Mouse (Mus musculus) midbrain, embryonic 15.5 days (tissue): ENCODE data around the gene Ahdc1. TPM values are rescaled to one million over a fixed set of nuclear protein-coding genes. Genes with fewer than 3 reads are reported as not detected.

Experiments
- ATAC-seq: fragments of 200-750 bp; cut with Nextera tagmentation; replicated peaks from 2 replicates; pipeline ENCODE4 v1.8.0; 2017; ENCODE audit warnings: moderate TSS enrichment
- H3K27ac ChIP-seq: fragments of 300-500 bp; sonication (generic); 2 replicates; pipeline ENCODE4 v1.5.1; 2015; ENCODE audit warnings: mild to moderate bottlenecking, inconsistent platforms
- H3K27me3 ChIP-seq: fragments of 300-500 bp; sonication (generic); replicated peaks from 2 replicates; pipeline ENCODE4 v1.6.1; 2015; ENCODE audit warnings: inconsistent platforms
- H3K36me3 ChIP-seq: fragments of 300-500 bp; sonication (generic); replicated peaks from 2 replicates; pipeline ENCODE4 v1.6.1; 2015; ENCODE audit warnings: inconsistent platforms
- H3K4me1 ChIP-seq: fragments of 300-500 bp; sonication (generic); 2 replicates; pipeline ENCODE4 v1.6.1; 2015; ENCODE audit warnings: inconsistent platforms
- H3K4me2 ChIP-seq: fragments of 300-500 bp; sonication (generic); 2 replicates; pipeline ENCODE4 v1.6.1; 2015; ENCODE audit warnings: inconsistent platforms, mild to moderate bottlenecking, moderate library complexity
- H3K4me3 ChIP-seq: fragments of 300-500 bp; sonication (generic); 2 replicates; pipeline ENCODE4 v1.5.1; 2015; ENCODE audit warnings: mild to moderate bottlenecking, inconsistent platforms
- H3K9ac ChIP-seq: fragments of 300-500 bp; sonication (generic); 2 replicates; pipeline ENCODE4 v1.6.1; 2015; ENCODE audit warnings: mild to moderate bottlenecking, inconsistent platforms
- H3K9me3 ChIP-seq: fragments of 300-500 bp; sonication (generic); 2 replicates; pipeline ENCODE4 v1.6.1; 2016; ENCODE audit warnings: inconsistent platforms
- WGBS: fragments of 180-500 bp; shearing (Covaris S2); methylation state at CpG from one replicate; pipeline ENCODE4 v1.1.7; 2015; ENCODE audit warnings: mixed read lengths; 5-methylcytosine and 5-hydroxymethylcytosine counted together
- polyA plus RNA-seq: library from polyadenylated mRNA; unstranded; fragments of >200 nt; fragmentation: Nextera tagmentation; extraction: Ambion mirVana; gene quantifications from 2 replicates; pipeline ENCODE4 v1.2.1, GENCODE M21; 2015

Ahdc1 gene
- polyA plus RNA-seq, 1 experiment from 2014 or later: 14.4 TPM

- Histone ChIP-seq H3K36me3 (no peaks in the 10 kb centered on the region), H3K4me2 (peak overlapping the region; percentile 92), H3K4me1 (peaks cover 60% of the 10 kb centered on the region), H3K27me3 (no peaks in the 10 kb centered on the region), H3K4me3 (peak overlapping the region; percentile 46; the same call in 1 of the 2 replicates), H3K9me3 (no peaks in the 10 kb centered on the region), H3K9ac (no peak overlapping the region), H3K27ac (no peak overlapping the region)
- ATAC-seq: no peak
- 30% methylated on average over 6 of the region's 6 CpGs for WGBS
Observed at GRCm38 (mm10) chr4:133037798-133038197, 26.7 kb downstream of the Ahdc1 start.

GRCm38 (mm10) chr4:133038521-133039115 lies 27.6 kb downstream of the Ahdc1 start:
- Histone ChIP-seq H3K4me3 (peak overlapping the region; percentile 46), H3K9ac (peak overlapping the region; percentile 48), H3K36me3 (no peaks in the 10 kb centered on the region), H3K4me2 (peak overlapping the region; percentile 92), H3K4me1 (peaks cover 68% of the 10 kb centered on the region), H3K27me3 (no peaks in the 10 kb centered on the region), H3K9me3 (no peaks in the 10 kb centered on the region), H3K27ac (peak overlapping the region; percentile 60)
- under 1% methylated on average over 69 of the region's 76 CpGs for whole genome bisulfite sequencing
- peak; percentile 21; the same call in 1 of the 2 replicates for ATAC-seq

GRCm38 (mm10) chr4:133039116-133039819 lies 28.2 kb downstream of the Ahdc1 start:
- Histone ChIP-seq H3K4me1 (peaks cover 75% of the 10 kb centered on the region), H3K4me2 (peak overlapping the region; percentile 92), H3K9me3 (no peaks in the 10 kb centered on the region), H3K4me3 (peak overlapping the region; percentile 46), H3K9ac (peak overlapping the region; percentile 48), H3K27ac (peak overlapping the region; percentile 60), H3K27me3 (no peaks in the 10 kb centered on the region), H3K36me3 (no peaks in the 10 kb centered on the region)
- no peak for ATAC-seq
- WGBS: under 1% methylated on average over 77 of the region's 77 CpGs

GRCm38 (mm10) chr4:133039832-133040231 lies 28.8 kb downstream of the Ahdc1 start:
- no peak for ATAC-seq
- Histone ChIP-seq H3K4me2 (peak overlapping the region; percentile 92), H3K27me3 (no peaks in the 10 kb centered on the region), H3K9me3 (no peaks in the 10 kb centered on the region), H3K9ac (no peak overlapping the region), H3K4me1 (peaks cover 80% of the 10 kb centered on the region), H3K27ac (no peak overlapping the region), H3K36me3 (no peaks in the 10 kb centered on the region), H3K4me3 (peak overlapping the region; percentile 46; the same call in 1 of the 2 replicates)
- WGBS: 11% methylated on average over 18 of the region's 18 CpGs

GRCm38 (mm10) chr4:133040241-133040904 lies 29.3 kb downstream of the Ahdc1 start:
- Histone ChIP-seq H3K27ac (no peak overlapping the region), H3K4me1 (peaks cover 86% of the 10 kb centered on the region), H3K27me3 (no peaks in the 10 kb centered on the region), H3K9ac (no peak overlapping the region), H3K9me3 (no peaks in the 10 kb centered on the region), H3K4me2 (peak overlapping the region; percentile 92), H3K4me3 (no peak overlapping the region), H3K36me3 (no peaks in the 10 kb centered on the region)
- 43% methylated on average over 14 of the region's 14 CpGs for WGBS
- ATAC-seq: no peak

GRCm38 (mm10) chr4:133042244-133042643 lies 31.2 kb downstream of the Ahdc1 start:
- WGBS: 24% methylated on average over 4 of the region's 4 CpGs
- Histone ChIP-seq H3K36me3 (no peaks in the 10 kb centered on the region), H3K27me3 (no peaks in the 10 kb centered on the region), H3K9me3 (no peaks in the 10 kb centered on the region), H3K4me1 (peaks cover 97% of the 10 kb centered on the region), H3K4me3 (no peak overlapping the region), H3K9ac (no peak overlapping the region), H3K27ac (peak overlapping the region; percentile 88), H3K4me2 (peak overlapping the region; percentile 50)
- 0 out of 2 replicates have a peak, but pooled peaks have one; percentile 10 for ATAC-seq

- peak; percentile 76 for ATAC-seq
- Histone ChIP-seq H3K9ac (peak overlapping the region; percentile 28; the same call in 1 of the 2 replicates), H3K27me3 (no peaks in the 10 kb centered on the region), H3K27ac (peak overlapping the region; percentile 88), H3K4me2 (peak overlapping the region; percentile 50), H3K9me3 (no peaks in the 10 kb centered on the region), H3K36me3 (no peaks in the 10 kb centered on the region), H3K4me3 (peak overlapping the region; percentile 14), H3K4me1 (peaks cover 99% of the 10 kb centered on the region)
- 2% methylated on average over 28 of the region's 28 CpGs for WGBS
Observed at GRCm38 (mm10) chr4:133042651-133043635, 31.9 kb downstream of the Ahdc1 start.

GRCm38 (mm10) chr4:133043798-133044646 lies 33.0 kb downstream of the Ahdc1 start:
- Histone ChIP-seq H3K9ac (no peak overlapping the region), H3K9me3 (no peaks in the 10 kb centered on the region), H3K4me2 (peak overlapping the region; percentile 50), H3K4me1 (peaks cover 99% of the 10 kb centered on the region), H3K27me3 (no peaks in the 10 kb centered on the region), H3K27ac (peak overlapping the region; percentile 88), H3K4me3 (no peak overlapping the region), H3K36me3 (no peaks in the 10 kb centered on the region)
- no peak for ATAC-seq
- WGBS: 45% methylated on average over 6 of the region's 6 CpGs

GRCm38 (mm10) chr4:133044647-133045094 lies 33.6 kb downstream of the Ahdc1 start:
- Histone ChIP-seq H3K9ac (no peak overlapping the region), H3K4me1 (peaks cover 99% of the 10 kb centered on the region), H3K27ac (peak overlapping the region; percentile 88; the same call in 1 of the 2 replicates), H3K4me2 (no peak overlapping the region), H3K27me3 (no peaks in the 10 kb centered on the region), H3K36me3 (no peaks in the 10 kb centered on the region), H3K9me3 (no peaks in the 10 kb centered on the region), H3K4me3 (no peak overlapping the region)
- 35% methylated on average over 6 of the region's 6 CpGs for WGBS
- ATAC-seq: no peak

GRCm38 (mm10) chr4:133045771-133046474 lies 34.9 kb downstream of the Ahdc1 start:
- Histone ChIP-seq H3K36me3 (no peaks in the 10 kb centered on the region), H3K9me3 (no peaks in the 10 kb centered on the region), H3K9ac (0 out of 2 replicates have a peak overlapping the region, but pooled peaks have one; percentile 1), H3K27me3 (no peaks in the 10 kb centered on the region), H3K27ac (peak overlapping the region; percentile 85), H3K4me1 (peaks cover 100% of the 10 kb centered on the region), H3K4me2 (no peak overlapping the region), H3K4me3 (no peak overlapping the region)
- ATAC-seq: no peak
- WGBS: 37% methylated on average over 11 of the region's 11 CpGs
